Mouse (Mus musculus): ENCODE measurements around the gene Higd1c.

The Higd1c gene

DNA sequence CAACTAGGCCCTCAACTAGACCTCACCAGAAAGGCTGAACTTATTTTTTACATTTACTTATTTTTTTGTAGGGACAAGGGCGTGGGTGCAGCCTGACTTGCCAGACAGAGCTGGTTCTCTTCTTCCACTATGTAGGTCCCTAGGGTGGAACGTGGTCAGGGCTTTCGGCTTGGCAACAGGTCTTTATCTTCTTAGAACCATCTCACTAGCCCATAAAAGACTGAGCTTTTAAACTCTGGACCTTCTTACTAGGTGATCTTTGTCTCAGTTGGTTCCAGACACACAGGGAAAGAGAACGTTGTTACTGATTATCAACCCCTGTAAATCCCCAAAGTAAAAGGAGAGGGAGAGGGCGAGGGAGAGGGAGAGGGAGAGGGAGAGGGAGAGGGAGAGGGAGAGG is 49.0 kb downstream of the Higd1c start:
- DNase-seq = no peak

GRCm38 (mm10) chr15:100414011-100414410 is 49.7 kb downstream of the Higd1c start:
- no peak for DNase-seq

DNA sequence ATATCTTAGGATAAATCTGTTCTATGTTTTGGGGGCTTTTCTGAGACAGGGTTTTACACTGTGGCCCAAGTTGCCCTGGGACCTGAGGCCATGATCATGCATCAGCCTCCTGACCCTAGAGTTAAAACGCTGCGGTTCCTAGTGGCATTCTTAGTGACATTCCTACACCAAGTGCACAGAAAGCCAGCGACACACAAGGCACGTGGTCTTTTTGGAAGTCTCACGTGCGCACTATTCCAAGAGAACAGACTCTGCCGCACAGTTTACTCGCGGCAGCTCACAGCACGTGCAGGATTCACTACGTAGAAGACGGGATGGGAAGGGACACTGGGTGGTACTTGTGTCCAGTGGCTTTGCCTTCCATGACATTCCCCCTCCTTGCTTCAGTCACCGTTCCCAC is 50.6 kb downstream of the Higd1c start:
- no peak for DNase-seq

- no peak for DNase-seq
Measured at GRCm38 (mm10) chr15:100415684-100416083, 51.3 kb downstream of the Higd1c start.

DNA sequence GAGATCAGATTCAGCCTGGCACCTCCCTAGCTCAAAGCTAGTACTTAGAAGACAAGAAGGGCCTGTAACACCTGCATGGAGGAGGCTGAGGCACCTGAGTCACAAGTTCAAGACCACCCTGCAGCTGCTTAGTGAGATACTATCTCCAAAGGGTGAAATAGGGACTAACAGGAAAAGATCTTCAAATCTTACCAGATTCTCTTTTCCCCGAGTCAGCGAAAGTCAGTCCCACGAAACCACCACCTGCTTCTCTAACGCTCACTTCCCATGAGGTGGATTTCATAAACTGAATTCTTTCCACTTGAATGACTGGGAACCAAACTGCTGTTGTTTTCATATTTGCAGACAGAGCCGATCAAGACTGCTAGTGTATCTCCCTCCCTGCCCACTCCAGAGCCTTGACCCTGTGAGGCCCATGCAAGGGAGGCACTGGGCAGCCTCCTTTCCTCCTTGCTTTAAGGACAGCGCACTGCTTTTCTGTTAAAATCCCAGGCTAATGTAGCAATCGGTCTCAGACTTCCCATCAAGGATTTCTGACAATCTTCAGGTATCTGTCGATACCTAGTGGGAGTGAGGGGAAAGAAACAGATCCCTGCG is 53.6 kb downstream of the Higd1c start:
- DNase-seq = no peak

GRCm38 (mm10) chr15:100419311-100419710 is 55.0 kb downstream of the Higd1c start:
- DNase-seq = no peak

- DNase-seq = no peak
Measured at GRCm38 (mm10) chr15:100419901-100420745, 55.8 kb downstream of the Higd1c start.

DNA sequence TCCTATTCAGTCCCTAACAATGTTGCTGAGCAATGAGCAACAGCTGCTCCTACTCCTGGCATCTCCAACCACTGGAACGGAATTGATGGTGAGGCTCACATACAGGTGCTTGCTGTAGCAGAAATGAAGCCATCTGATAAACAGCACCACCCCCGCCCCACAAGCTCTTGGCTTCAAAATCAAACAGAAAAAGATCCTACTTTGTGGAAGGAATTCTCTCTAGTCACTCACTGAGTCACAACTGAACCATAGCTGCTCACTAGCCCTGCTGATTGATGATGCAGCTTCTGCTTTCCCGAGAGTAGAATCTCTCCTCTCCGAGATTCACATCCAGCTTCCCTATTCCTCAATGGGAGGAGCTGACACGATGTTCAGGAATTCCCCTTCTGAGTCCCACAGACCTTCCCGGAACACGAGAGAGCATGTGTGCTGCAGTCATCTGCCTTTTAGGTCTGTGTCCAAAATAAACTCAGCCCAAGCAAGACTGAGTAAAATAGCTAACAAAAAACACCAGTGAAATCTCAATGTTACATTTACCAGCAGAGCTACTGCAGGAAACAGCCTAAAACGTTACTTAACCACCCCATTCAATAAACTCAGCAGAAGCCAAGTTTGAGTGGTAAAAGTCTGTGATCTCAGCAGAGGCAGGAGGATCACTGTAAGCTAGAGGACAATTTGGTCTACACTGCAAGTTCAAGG is 56.9 kb downstream of the Higd1c start:
- no peak for DNase-seq

GRCm38 (mm10) chr15:100421758-100422197 is 57.4 kb downstream of the Higd1c start, which contains the start of gene Gm5475:
TSS of gene Gm5475 (plus strand) at chr15:100422147.
- peak; percentile 85 for DNase-seq

DNA sequence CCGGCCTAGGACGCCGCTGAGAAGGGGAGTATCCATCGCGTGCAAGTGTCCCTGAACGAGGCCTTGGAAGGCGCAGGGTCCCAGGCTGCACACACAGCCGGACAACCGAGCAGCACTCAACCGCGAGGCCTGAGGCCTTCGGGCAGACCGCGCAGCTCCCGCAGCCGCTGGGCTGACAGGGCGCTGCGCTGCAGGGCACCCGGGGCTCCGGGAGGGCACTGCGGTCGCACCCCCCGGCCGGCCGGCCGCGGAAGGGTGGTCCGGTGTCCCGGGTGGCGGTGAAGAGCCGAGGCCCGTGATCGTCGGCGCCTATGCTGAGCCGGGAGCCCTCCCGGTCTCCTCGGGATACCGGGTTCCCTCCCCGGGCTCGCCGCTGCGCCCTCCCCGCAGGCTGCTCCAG is 58.1 kb downstream of the Higd1c start:
- no peak for DNase-seq

GRCm38 (mm10) chr15:100422899-100423860 is 58.8 kb downstream of the Higd1c start:
- DNase-seq = peak; percentile 96

GRCm38 (mm10) chr15:100423916-100424315 is 59.6 kb downstream of the Higd1c start:
- DNase-seq = no peak

DNA sequence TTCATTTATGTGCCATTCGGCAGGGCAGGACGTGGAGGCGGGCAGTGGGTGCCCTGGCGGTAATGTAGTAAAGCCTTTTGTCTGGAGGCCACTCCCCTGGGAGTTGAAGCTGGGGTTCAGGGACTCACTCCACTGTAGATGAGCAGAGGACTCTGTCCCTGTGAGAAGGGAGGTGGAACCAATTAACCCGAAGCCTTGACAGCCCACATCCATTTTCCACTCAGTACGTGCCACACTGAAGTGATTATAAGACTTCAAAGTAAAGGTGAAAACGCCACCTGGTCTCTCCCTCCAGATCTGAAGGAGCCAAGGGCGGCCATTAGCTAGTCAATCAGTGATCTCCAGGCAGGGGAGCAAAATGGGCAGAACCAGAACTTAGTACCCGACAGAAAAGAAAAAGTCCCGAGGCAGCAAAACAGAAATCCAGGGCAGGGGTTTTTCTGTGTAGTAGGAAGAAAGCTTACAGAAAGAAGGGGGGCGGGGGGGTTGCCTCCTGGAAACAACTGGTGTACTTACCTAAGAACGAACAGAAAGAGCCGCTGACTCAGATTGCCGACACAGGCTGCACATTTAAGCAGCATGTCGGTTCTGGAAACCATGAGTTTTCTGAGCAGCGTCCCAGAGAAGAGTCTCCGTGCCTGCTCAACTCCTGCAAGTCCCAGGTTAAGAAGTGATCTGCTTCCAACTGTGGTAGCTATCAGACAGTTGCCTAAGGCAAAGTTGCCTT is 60.2 kb downstream of the Higd1c start, which contains the start of gene Slc11a2:
Gene Slc11a2 (minus strand): TSS at position 677 of the 727 bp plus-strand sequence.
- DNase-seq = peak; percentile 78

DNA sequence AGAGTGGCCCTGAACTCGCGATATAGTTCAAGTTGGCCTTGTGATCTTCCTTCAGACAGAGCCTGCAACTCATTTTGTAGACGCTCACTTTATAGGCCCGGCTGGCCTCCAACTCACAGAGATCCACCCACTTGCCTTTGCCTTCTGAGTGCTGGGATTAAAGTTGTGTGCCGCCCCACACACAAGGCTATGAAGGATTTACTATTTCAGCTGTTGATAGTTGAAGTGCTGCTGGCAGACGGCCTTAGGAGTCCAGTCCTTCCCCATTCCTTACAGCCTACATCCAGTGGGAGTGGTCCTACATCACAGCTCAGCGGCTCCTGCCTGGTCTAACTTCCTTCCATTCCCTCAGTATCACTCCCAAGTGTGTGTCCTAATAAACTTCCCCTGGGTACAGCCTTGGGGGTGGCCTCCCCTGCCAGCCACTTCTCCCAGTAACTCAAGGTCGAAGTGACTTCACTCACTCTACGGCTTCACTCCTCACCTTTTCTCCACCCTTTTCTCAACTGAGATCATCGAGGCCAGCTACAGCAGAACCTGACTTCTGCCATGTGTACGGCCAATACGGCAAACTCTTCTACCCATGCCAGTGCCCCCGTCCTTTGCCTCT is 64.1 kb downstream of the Higd1c start:
- DNase-seq = no peak

GRCm38 (mm10) chr15:100429959-100430565 is 65.7 kb downstream of the Higd1c start:
- DNase-seq = peak; percentile 69

DNA sequence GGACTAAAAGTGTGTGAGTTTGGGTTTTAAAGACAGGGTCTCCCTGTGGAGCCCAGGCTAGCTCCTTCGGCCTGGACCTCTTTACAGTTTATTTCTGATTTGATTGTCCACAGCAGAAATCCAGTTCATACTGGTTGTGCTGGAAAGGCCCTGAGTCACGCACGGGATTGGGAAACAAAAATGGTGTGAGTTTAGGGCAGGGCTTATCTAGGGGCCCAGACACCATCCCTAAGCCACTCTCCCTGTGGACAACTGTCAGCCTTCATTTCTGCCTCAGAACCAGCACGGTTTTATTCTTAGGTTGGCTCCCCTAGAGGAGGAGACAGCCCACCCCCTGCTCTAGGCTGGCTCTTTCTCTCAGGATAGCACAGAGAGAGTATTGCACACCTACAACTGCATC is 68.9 kb downstream of the Higd1c start:
- DNase-seq = no peak

Measured in kidney, adult 11 months (tissue).